Mouse (Mus musculus) MEL (cell line): ENCODE data around the gene Myod1.

Experiments used
- CHD2 ChIP-seq: IDR thresholded peaks from 2 replicates; pipeline ENCODE4 v1.6.1; 2011; ENCODE audit warnings: low read length, improper control_type of control experiment
- CTCF ChIP-seq, 3 experiments: IDR thresholded peaks in 2 of 3; conservative IDR thresholded peaks in 1 of 3; 2 replicates each; pipeline ENCODE4 v1.5.1; 2011 to 2012; ENCODE audit warnings: low read length in 3 of 3, low read depth in 2 of 3, mild to moderate bottlenecking in 2 of 3, improper control_type of control experiment in 1 of 3, inconsistent platforms in 1 of 3, mixed read lengths in 1 of 3, moderate library complexity in 1 of 3; ENCODE audit not compliant: control insufficient read depth in 1 of 3, insufficient read depth in 1 of 3, poor library complexity in 1 of 3, severe bottlenecking in 1 of 3
- EP300 ChIP-seq, 2 experiments: IDR thresholded peaks; 2 replicates each; pipeline ENCODE4 v1.6.1; 2011; ENCODE audit warnings: improper control_type of control experiment in 2 of 2, low read length in 2 of 2, low read depth in 1 of 2, mild to moderate bottlenecking in 1 of 2
- ETS1 ChIP-seq: IDR thresholded peaks from 2 replicates; pipeline ENCODE4 v1.6.1; 2012; ENCODE audit warnings: low read depth, mild to moderate bottlenecking, inconsistent platforms, low read length, improper control_type of control experiment, moderate library complexity
- GATA1 ChIP-seq: IDR thresholded peaks from 2 replicates; pipeline ENCODE4 v1.6.1; 2011; ENCODE audit warnings: low read depth, low read length, improper control_type of control experiment
- JUND ChIP-seq: IDR thresholded peaks from 2 replicates; pipeline ENCODE4 v1.6.1; 2011; ENCODE audit warnings: low read depth, mild to moderate bottlenecking, improper control_type of control experiment, low read length
- MAFK ChIP-seq: IDR thresholded peaks from 2 replicates; pipeline ENCODE4 v1.6.1; 2011; ENCODE audit warnings: low read depth, mild to moderate bottlenecking, low read length, improper control_type of control experiment, borderline replicate concordance
- MAX ChIP-seq: IDR thresholded peaks from 2 replicates; pipeline ENCODE4 v1.6.1; 2011; ENCODE audit warnings: low read length, improper control_type of control experiment
- MEF2A ChIP-seq: IDR thresholded peaks from 2 replicates; pipeline ENCODE4 v1.6.1; 2014; ENCODE audit warnings: low read depth, mild to moderate bottlenecking, inconsistent platforms, low read length, improper control_type of control experiment; ENCODE audit not compliant: poor library complexity, insufficient replicate concordance, severe bottlenecking; ENCODE audit errors: extremely low read depth
- MXI1 ChIP-seq: IDR thresholded peaks from 2 replicates; pipeline ENCODE4 v1.6.1; 2011; ENCODE audit warnings: mild to moderate bottlenecking, low read depth, low read length, improper control_type of control experiment
- POLR2A ChIP-seq, 2 experiments: IDR thresholded peaks; 2 replicates each; pipeline ENCODE4 v1.6.1; 2011 to 2012; ENCODE audit warnings: low read length in 2 of 2, mild to moderate bottlenecking in 2 of 2, control low read depth in 1 of 2, improper control_type of control experiment in 1 of 2, low read depth in 1 of 2, moderate library complexity in 1 of 2; ENCODE audit not compliant: control insufficient read depth in 1 of 2, insufficient read depth in 1 of 2, poor library complexity in 1 of 2
- POLR2AphosphoS2 ChIP-seq: IDR thresholded peaks from 2 replicates; pipeline ENCODE4 v1.6.1; 2011; ENCODE audit warnings: low read length, improper control_type of control experiment
- TCF12 ChIP-seq: IDR thresholded peaks from 2 replicates; pipeline ENCODE4 v1.6.1; 2014; ENCODE audit warnings: low read depth, mild to moderate bottlenecking, inconsistent platforms, low read length, improper control_type of control experiment, moderate library complexity

GRCm38 (mm10) chr7:46376172-46377007 is at the start of gene Myod1:
- TF ChIP-seq POLR2AphosphoS2 (no peak), POLR2A (IDR thresholded peaks at IDR 0.05; ENCODE audit: control insufficient read depth in 1 of 2, insufficient read depth in 1 of 2, low read depth in 1 of 2, low read length in 2 of 2, poor library complexity in 1 of 2) (no peak), CTCF (IDR thresholded peaks at IDR 0.05 in 2 of 3, conservative IDR thresholded peaks at IDR 0.05 in 1 of 3; ENCODE audit: control insufficient read depth in 1 of 3, insufficient read depth in 1 of 3, low read depth in 2 of 3, low read length in 3 of 3, poor library complexity in 1 of 3, severe bottlenecking in 1 of 3) (no peak), MAFK (no peak), CHD2 (no peak), MEF2A (no peak), MXI1 (no peak), TCF12 (no peak), JUND (no peak), MAX (no peak), GATA1 (no peak), ETS1 (no peak), EP300 (IDR thresholded peaks at IDR 0.05; ENCODE audit: low read depth in 1 of 2, low read length in 2 of 2) (no peak)
